ENCODE assay signal across 22 mouse cellular contexts in the genomic region with DNA sequence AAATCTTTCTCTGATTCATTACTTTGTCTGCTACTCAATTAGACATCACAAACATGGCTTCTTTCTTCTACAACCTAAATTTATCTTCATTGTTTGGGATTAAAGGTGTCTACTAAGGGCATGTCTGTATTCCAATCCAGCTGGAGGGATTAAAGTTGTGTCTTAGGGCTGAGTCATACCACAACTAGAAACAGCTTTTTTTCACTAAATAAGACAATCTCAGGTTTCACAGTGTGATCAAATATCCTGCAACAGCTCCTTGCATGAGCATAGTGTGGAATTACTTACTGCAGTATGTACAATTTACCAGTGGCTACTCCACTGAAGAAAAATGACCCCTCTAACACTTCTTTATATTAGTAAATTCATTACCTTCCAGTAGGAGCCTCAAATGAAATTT. TPM values are rescaled to one million over a fixed set of nuclear protein-coding genes. Genes with fewer than 3 reads are reported as not detected.
DNase-seq lines count a peak whose midpoint lies in the region; ATAC-seq and TF ChIP-seq lines count a peak whose summit lies in the region.
"Had no signal": no experiment of that assay in that cellular context is flagged by ENCODE, and none has a peak within 500 bp of the region (broad histone marks: within the 10 kb centered on the region; RNA-seq: fewer than 3 reads in every experiment).

No protein-coding gene starts in this region.

- no peaks in the 10 kb centered on the region for H3K36me3 ChIP-seq in midbrain, embryonic 11.5 days (ENCODE audit: control insufficient read depth, insufficient read depth, low read length)
- no peaks in the 10 kb centered on the region for H3K36me3 ChIP-seq in midbrain, embryonic 14.5 days (ENCODE audit: control insufficient read depth, insufficient read depth, low read length)
- H3K36me3 ChIP-seq in myocyte (ENCODE audit: control insufficient read depth, insufficient read depth), result no peaks in the 10 kb centered on the region
- H3K36me3 ChIP-seq: embryonic facial prominence, embryonic 12.5 days; forebrain, embryonic 15.5 days; G1E had no signal

- no peaks in the 10 kb centered on the region for H3K9me3 ChIP-seq in midbrain, embryonic 11.5 days (ENCODE audit: control insufficient read depth, low read length)
- H3K9me3 ChIP-seq in midbrain, embryonic 14.5 days (ENCODE audit: control insufficient read depth, low read length), result no peaks in the 10 kb centered on the region
- H3K9me3 ChIP-seq: embryonic facial prominence, embryonic 12.5 days; forebrain, embryonic 13.5 days; forebrain, embryonic 15.5 days; G1E had no signal

- H3K79me2 ChIP-seq in myocyte (ENCODE audit: control insufficient read depth, insufficient read depth), result no peaks in the 10 kb centered on the region

- no peak overlapping the region for H3K4me2 ChIP-seq in midbrain, embryonic 11.5 days
- H3K4me2 ChIP-seq in midbrain, embryonic 14.5 days (ENCODE audit: low read length), result no peak overlapping the region
- H3K4me2 ChIP-seq in myocyte (ENCODE audit: low read depth), result no peak overlapping the region
- H3K4me2 ChIP-seq: embryonic facial prominence, embryonic 12.5 days; forebrain, embryonic 13.5 days; forebrain, embryonic 15.5 days had no signal

- H3K4me1 ChIP-seq in midbrain, embryonic 11.5 days (ENCODE audit: control insufficient read depth, insufficient read depth, low read length), result no peaks in the 10 kb centered on the region
- no peaks in the 10 kb centered on the region for H3K4me1 ChIP-seq in midbrain, embryonic 14.5 days (ENCODE audit: control insufficient read depth, insufficient read depth, low read length)
- H3K4me1 ChIP-seq: embryonic facial prominence, embryonic 12.5 days; forebrain, embryonic 13.5 days; forebrain, embryonic 15.5 days had no signal

- H3K27me3 ChIP-seq in midbrain, embryonic 11.5 days (ENCODE audit: control insufficient read depth, insufficient read depth, low read length), result no peaks in the 10 kb centered on the region
- no peaks in the 10 kb centered on the region for H3K27me3 ChIP-seq in midbrain, embryonic 14.5 days (ENCODE audit: control insufficient read depth, insufficient read depth, low read length)
- no peaks in the 10 kb centered on the region for H3K27me3 ChIP-seq in myocyte (ENCODE audit: control insufficient read depth, insufficient read depth, insufficient read length)
- H3K27me3 ChIP-seq: embryonic facial prominence, embryonic 12.5 days; forebrain, embryonic 15.5 days; Patski had no signal

- peak; percentile 78 for DNase-seq in midbrain, embryonic 11.5 days (ENCODE audit: low spot score, missing footprints)
- no peak for DNase-seq in midbrain, embryonic 14.5 days
- peak; percentile 23 for DNase-seq in 416B (ENCODE audit: low read depth)
- DNase-seq in layer of hippocampus, postnatal 36 days, result no peak
- DNase-seq in frontal cortex, postnatal 36 days (ENCODE audit: low spot score in 2 of 2), result no peak
- DNase-seq: adrenal gland, adult 8-10 months; adrenal gland, postnatal 14 days; adrenal gland, postnatal 36 days; cerebellum, adult 11-12 months; cerebellum, adult 2 months; cerebellum, adult 9-10 months; cerebellum, postnatal 10 days; cerebellum, postnatal 25 days; forebrain, postnatal 0 days had no signal

- TF ChIP-seq POLR2A in myocyte (IDR thresholded peaks at IDR 0.05; ENCODE audit: insufficient read length, low read depth), result no peak

- ATAC-seq in midbrain, embryonic 11.5 days (ENCODE audit: low FRiP score), result no peak
- ATAC-seq in midbrain, embryonic 14.5 days (ENCODE audit: low FRiP score, low TSS enrichment), result no peak
- ATAC-seq: activated CD4-positive, CD25-positive, alpha-beta regulatory T cell, adult 4 months; forebrain, embryonic 13.5 days; forebrain, embryonic 15.5 days; forebrain, postnatal 0 days; Patski had no signal

- no peak overlapping the region for H3ac ChIP-seq in myocyte (ENCODE audit: control insufficient read depth, insufficient read length)

- H3K27ac ChIP-seq in midbrain, embryonic 11.5 days (ENCODE audit: low read depth, low read length), result no peak overlapping the region
- no peak overlapping the region for H3K27ac ChIP-seq in midbrain, embryonic 14.5 days (replicated peaks; ENCODE audit: low read depth, low read length)
- H3K27ac ChIP-seq: embryonic facial prominence, embryonic 12.5 days; forebrain, embryonic 13.5 days; forebrain, embryonic 15.5 days had no signal

- no peak overlapping the region for H3K9ac ChIP-seq in midbrain, embryonic 11.5 days (ENCODE audit: low read length)
- H3K9ac ChIP-seq in midbrain, embryonic 14.5 days (replicated peaks; ENCODE audit: low read length), result no peak overlapping the region
- H3K9ac ChIP-seq: embryonic facial prominence, embryonic 12.5 days; forebrain, embryonic 13.5 days; forebrain, embryonic 15.5 days; forebrain, postnatal 0 days had no signal

- H3K4me3 ChIP-seq in midbrain, embryonic 11.5 days (ENCODE audit: low read depth, low read length), result no peak overlapping the region
- no peak overlapping the region for H3K4me3 ChIP-seq in midbrain, embryonic 14.5 days (replicated peaks; ENCODE audit: low read depth, low read length)
- no peak overlapping the region for H3K4me3 ChIP-seq in myocyte
- H3K4me3 ChIP-seq: embryonic facial prominence, embryonic 12.5 days; forebrain, embryonic 13.5 days; forebrain, embryonic 15.5 days had no signal

TF ChIP-seq in myocyte, 11 proteins besides CTCF, POLR2A, EP300 and RAD21:
- TF ChIP-seq TCF3 (IDR thresholded peaks at IDR 0.05; ENCODE audit: insufficient read length, low read depth) (no peak), POLR2AphosphoS2 (IDR thresholded peaks at IDR 0.05; ENCODE audit: insufficient read length, low read depth) (no peak), SRF (IDR thresholded peaks at IDR 0.05; ENCODE audit: control insufficient read depth, insufficient read length, low read depth) (no peak), USF1 (IDR thresholded peaks at IDR 0.05; ENCODE audit: low read depth) (no peak), CEBPB (IDR thresholded peaks at IDR 0.05; ENCODE audit: insufficient read depth, poor library complexity, severe bottlenecking) (0 out of 2 replicates have a peak, but pooled peaks have one; percentile 29), REST (IDR thresholded peaks at IDR 0.05; ENCODE audit: insufficient read depth, insufficient read length) (no peak), TCF12 (IDR thresholded peaks at IDR 0.05; ENCODE audit: insufficient read depth, poor library complexity, severe bottlenecking) (no peak), MYOD1 (IDR thresholded peaks at IDR 0.05; ENCODE audit: control insufficient read depth in 1 of 3, insufficient read length in 2 of 3, low read depth in 2 of 3) (no peak)

RNA-seq across cellular contexts. Expression of gene Car7, which starts 26.2 kb away (rescaled TPM):
- 0.82 and 1.5 TPM in 2 replicates for polyA plus RNA-seq in midbrain, embryonic 11.5 days (2014; fragmentation: Nextera tagmentation; extraction: Ambion mirVana)
- polyA plus RNA-seq in midbrain, embryonic 14.5 days (2014; fragmentation: Nextera tagmentation; extraction: Ambion mirVana), result 2.7 and 3.6 TPM in 2 replicates
- polyA plus RNA-seq in myocyte (2012; fragmentation: generic; extraction: Trizol), result 0.64 TPM
- 10 to 100 TPM; 15.2 to 17.7 TPM for total RNA-seq in layer of hippocampus, postnatal 36 days (2021)

RNA-seq across cellular contexts. Expression of gene Nae1, which starts 26.3 kb away (rescaled TPM):
- 138 and 148 TPM in 2 replicates for polyA plus RNA-seq in midbrain, embryonic 11.5 days (2014; fragmentation: Nextera tagmentation; extraction: Ambion mirVana)
- polyA plus RNA-seq in midbrain, embryonic 14.5 days (2014; fragmentation: Nextera tagmentation; extraction: Ambion mirVana), result 113 and 122 TPM in 2 replicates
- polyA plus RNA-seq in myocyte (2012; fragmentation: generic; extraction: Trizol), result 15.4 TPM
- 10 to 100 TPM; 45.5 to 48.9 TPM for total RNA-seq in layer of hippocampus, postnatal 36 days (2021)

RNA-seq across cellular contexts. Expression of gene Pdp2, which starts 30.5 kb away (rescaled TPM):
- 17.2 and 17.3 TPM in 2 replicates for polyA plus RNA-seq in midbrain, embryonic 11.5 days (2014; fragmentation: Nextera tagmentation; extraction: Ambion mirVana)
- 17.2 and 18.2 TPM in 2 replicates for polyA plus RNA-seq in midbrain, embryonic 14.5 days (2014; fragmentation: Nextera tagmentation; extraction: Ambion mirVana)
- polyA plus RNA-seq in myocyte (2012; fragmentation: generic; extraction: Trizol), result 2.3 TPM
- total RNA-seq in layer of hippocampus, postnatal 36 days (2021), result 1 to 10 TPM; 7.3 to 7.4 TPM

RNA-seq across cellular contexts. Expression of gene Terb1, which starts 51.0 kb away (rescaled TPM):
- 0.18 and 0.21 TPM in 2 replicates for polyA plus RNA-seq in midbrain, embryonic 11.5 days (2014; fragmentation: Nextera tagmentation; extraction: Ambion mirVana)
- 0.38 and 0.53 TPM in 2 replicates for polyA plus RNA-seq in midbrain, embryonic 14.5 days (2014; fragmentation: Nextera tagmentation; extraction: Ambion mirVana)
- polyA plus RNA-seq in myocyte (2012; fragmentation: generic; extraction: Trizol), result not detected
- under 1 TPM; 0.35 to 0.66 TPM for total RNA-seq in layer of hippocampus, postnatal 36 days (2021)
- total RNA-seq: adrenal gland, postnatal 14 days; adrenal gland, postnatal 36 days; G1E had no signal
- polyA plus RNA-seq: C2C12, G1E had no signal

Comparison
In these comparisons a context has a peak if more than half of its experiments do, and no peak if none do; other contexts are left out.
1. DNase-seq: peak in midbrain, embryonic 11.5 days (single experiment) and 416B (single experiment); none in midbrain, embryonic 14.5 days (single experiment), layer of hippocampus, postnatal 36 days (0 of 2) and frontal cortex, postnatal 36 days (0 of 2).